Mouse (Mus musculus) CD4-positive, CD25-positive, alpha-beta regulatory T cell, adult 2 months (primary cell): Measurements from ENCODE around the gene Phldb1.
A peak's percentile ranks its signal among the peaks of the same experiment; 100 is the strongest.

Experiments
- DNase-seq: peaks from one replicate; pipeline ENCODE4 v3.0.0-alpha.2; 2012; ENCODE audit warnings: low read depth, low spot score

Gene Phldb1

DNA sequence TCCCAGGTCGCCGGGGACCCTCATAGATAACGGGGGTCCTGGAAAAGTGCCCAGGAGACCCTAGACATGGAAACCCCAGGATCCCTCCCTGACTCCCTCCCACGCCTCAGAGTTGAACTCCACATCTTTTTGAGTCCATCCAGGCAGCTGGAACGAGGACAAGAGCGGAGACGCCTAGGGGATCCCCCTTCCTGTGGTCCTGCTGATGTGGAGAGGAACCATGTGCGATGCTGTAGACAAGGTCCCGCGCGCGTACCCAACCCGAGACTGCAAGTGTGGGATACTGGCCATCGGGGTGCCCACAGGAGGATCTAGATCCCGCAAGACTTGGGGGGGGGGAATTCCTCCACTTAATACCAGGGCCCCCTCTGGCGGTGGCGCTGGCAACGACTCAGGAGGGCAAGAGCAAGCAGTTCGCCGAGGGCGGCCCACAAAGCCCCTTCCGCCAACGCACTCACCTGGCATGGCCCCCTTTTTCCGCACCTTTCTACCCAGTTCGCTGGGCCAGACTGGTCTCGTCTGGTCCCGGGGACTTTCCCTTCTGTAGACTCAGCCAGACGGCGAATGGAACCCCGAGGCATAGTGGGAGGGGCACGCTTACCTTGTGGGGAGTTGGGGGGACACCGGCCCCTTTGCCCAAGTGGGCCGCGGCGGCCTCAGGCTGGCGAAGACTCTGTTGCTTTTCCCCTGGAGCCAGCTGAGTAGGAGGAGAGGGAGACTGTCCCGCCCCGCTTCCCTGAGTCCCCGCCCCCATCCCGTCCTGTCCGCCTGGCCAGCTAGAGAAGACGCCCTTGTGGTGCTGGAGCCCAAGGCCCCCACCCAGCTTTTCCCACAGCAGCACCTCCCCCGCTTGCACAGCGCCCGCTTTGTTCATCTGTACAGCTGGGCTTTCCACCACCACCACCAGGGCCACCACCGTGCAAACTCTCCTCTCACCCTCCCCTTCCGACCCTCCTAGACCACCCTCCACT is at the start of gene Phldb1:
Phldb1 (minus strand) TSS at position 675 of the 971 bp plus-strand sequence.
- peak; percentile 83 for DNase-seq

DNA sequence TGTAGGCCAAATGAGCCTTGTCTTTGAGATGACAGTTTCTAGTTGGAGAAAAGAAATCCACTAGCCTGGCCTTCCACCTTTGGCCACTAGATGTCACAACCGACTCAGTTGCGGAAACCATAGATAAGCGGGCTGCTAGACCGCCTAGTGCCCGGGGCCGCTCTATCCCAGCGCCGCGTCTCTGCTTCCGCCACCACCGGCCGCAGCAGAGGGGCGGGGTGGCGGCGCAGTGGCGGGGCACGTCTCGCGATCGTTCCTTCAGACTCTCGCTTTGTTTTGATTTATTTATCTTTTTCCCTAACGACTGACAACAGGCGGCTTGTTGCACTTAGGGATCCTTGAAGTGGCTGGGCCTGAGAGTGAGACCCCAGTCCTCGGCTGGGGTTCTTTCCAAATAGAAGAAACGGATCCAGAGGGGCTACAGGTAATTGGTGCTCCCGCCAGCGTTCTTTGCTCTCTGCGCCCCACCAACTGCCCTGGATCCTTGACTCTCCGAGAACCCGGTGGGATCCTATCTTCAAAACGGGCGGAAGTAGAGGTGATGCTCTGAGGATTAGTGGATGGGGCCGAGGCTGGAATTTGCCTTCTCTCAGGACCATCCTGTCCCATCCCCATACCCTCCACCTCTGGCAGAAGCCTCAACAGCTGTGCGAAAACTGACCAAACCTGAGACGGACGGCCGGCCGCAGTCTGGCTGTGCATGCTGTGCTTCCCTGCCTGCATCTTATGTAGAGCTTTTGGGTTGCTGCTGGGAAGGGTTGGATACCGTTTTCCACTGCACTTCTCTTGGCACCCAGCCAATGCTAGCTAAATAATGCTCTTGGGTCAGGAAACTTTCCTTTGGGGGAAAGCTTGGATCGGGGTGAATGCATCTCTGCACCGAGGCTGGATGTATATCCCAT is 38.0 kb upstream of the Phldb1 start:
- peak; percentile 97 for DNase-seq

DNA sequence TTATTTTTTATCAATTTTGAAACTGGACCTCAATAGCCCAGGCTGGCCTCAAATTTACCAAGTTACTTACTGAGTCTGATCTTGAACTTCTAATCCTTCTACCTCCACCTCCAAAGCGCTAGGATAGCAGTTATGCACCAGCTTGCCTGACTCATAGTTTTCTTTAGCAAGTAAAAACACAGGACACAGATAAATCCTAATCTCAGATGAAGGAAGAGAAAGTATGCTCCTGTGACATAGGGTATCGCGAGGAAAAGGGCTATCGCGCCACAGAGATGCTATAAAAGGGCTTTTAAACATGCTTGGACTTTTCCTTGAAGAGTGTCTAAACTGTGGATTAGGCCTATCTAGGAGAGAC is 37.4 kb upstream of the Phldb1 start:
- DNase-seq = no peak

DNA sequence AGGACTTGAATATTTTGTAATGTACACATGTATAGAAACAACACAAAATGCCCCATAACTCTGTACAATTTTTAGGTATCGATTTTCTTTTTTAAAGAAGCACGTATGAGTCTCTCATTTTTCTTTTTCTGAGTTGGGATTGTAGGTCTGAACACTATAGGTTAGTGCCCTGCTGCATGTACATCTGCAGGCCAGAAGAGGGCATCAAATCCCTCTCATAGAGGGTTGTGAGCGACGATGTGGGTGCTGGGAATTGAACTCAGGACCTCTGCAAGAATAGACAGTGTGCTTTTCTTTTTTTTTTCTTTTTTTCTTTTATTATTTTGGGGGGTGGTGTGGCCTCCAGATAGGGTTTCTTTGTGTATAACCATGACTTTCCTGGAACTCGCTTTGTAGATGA is 36.4 kb upstream of the Phldb1 start:
- peak; percentile 36 for DNase-seq

DNA sequence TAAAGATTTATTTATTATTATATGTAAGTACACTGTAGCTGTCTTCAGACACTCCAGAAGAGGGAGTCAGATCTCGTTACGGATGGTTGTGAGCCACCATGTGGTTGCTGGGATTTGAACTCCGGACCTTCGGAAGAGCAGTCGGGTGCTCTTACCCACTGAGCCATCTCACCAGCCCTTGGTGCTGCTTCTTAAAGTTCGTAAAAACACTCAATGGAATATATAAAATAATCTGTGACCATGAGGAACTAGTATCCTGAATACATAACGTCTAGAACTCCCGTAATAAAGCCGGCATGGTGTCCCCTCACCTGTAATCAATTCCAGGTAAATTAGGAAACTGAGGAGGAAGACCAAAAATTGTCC is 33.0 kb upstream of the Phldb1 start:
- DNase-seq = peak; percentile 16

DNA sequence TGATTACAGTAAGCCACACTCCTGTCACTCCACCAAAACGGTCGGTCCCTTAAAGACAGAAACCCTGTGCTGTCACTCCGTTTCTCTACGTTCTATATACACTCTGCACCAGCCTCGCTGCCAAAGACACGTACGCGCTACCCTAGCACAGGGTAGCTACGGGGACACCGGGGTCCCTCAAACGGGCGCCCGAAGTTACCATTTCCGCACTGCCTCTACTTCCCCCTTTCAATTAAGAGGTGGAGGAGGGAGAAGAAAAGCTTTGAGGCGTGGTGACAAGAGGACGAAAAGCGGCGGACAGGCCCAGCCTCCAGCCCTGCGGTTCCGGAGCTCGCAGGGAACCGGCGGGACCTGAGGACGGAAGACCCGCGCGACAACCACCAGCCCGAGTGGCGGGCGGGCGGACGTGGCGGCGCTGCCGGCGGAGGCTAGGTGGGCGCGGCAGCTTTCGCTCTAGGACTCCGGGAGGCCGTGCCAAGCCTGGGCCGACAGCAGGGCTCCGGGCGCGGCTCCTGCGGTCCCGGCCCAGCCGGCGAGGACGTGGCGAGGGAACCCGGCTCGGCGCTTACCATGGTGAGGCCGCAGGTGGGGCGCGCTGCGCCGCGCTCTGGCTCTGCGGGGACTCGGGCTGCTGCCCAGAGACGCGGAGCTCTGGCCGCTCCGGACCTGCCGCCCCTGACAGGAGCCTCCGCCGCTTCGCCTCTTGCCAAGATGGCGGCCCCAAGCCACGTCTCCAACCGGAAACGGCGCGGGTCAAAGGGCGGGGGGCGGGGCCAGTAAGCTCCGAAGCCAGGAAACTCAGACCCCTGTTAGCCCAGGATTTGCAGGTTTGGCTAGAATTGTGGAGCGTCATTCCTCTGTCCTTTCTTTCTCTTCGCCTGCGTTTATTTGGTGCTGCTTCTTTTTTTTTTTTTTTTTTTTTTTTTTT is 32.4 kb upstream of the Phldb1 start, which contains the start of the genes Arcn1 and Ift46:
Arcn1 (minus strand) TSS at position 745 of the 928 bp plus-strand sequence.
Ift46 (plus strand) TSS at position 808 of the 928 bp plus-strand sequence.
- DNase-seq = peak; percentile 94

DNA sequence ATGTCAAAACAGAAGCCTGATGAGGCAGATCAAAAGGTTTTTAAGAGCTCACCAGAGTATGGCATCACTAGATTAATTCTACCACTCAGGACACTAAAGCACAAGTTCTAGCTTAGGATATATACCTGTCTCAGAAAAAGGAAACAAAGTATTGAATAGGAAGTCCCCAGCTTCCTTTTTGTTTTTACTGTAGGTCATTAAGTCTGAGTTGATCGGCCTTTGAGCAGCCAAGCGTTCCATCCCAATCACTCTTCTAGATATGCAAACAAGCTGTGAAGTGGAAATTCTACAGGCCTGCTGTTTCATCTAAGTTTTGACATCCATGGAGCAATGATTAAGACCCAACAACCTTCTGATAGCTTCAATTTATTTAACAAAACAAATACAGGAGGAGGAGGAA is 25.9 kb upstream of the Phldb1 start:
- DNase-seq = no peak

DNA sequence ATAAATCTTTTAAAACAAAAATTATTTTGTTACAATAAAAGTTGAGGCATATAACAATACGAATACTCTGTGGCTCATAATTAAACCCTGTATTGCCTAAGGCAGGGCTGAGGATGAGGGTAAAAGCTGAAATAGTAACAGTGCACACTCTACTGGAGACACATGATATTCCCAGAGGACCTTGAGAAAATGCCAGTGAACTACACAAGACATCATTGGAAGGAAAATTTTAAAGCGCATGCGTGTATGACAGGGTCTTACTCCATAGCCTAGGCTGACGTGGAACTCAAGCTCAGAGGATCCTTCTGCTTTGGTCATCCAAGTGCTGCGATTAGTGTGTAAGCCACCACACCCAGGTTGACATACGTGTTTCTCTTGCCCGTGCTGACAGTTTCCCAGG is 13.5 kb upstream of the Phldb1 start:
- DNase-seq = no peak

DNA sequence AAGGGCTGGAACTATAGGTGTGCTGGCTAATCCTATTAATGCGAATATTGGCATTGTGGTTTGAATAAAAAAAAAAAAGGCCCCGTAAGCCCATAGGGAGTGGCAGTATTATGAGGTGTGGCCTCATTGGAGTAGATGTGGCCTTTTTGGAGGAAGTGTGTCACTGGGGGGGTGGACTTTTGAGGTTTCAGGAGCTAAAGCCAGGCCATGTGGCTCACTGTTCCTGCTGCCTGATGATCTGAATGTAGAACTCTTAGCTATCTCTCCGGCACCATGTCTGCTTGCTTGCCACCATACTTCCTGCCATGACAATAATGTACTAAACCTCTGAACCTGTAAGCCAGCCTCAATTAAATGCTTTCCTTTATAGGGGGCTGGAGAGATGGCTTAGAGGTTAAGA is 12.3 kb upstream of the Phldb1 start:
- no peak for DNase-seq

DNA sequence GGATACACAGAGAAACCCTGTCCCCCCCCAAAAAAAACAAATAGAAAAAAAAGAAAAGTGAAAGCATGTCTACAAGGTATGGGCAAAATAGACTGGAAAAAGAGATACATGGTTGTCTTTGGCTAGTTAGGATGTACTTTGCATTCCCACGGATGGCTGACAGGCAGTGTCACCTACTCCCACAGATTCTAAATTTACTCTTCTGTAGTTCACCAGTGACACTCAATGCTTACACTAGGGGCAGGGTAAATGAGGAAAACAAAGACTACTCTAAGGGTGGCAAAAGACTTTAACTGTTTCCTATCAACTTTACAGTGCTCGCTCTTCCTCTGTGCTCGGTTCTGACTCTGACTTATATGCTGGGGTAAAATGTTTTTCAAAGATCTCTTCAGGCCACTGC is 11.7 kb upstream of the Phldb1 start:
- no peak for DNase-seq

DNA sequence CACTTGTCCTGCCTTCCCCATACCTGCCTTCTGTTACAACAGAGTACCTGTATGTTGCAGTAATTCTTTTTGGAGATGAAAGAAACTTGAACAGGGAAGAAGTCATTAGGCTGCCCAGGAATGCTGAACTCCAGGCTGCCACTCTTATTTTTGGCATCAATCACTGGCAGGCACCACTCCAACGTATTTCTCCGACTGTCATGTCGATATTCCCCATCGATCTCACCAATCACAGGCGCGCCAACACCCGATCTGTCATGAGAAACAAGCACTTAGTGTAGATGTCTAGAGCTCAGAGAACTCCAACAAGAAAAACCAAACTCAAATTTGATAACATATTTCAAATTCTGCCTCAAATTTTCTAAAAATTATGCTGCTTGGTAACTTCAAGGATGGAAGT is 10.4 kb upstream of the Phldb1 start:
- no peak for DNase-seq

DNA sequence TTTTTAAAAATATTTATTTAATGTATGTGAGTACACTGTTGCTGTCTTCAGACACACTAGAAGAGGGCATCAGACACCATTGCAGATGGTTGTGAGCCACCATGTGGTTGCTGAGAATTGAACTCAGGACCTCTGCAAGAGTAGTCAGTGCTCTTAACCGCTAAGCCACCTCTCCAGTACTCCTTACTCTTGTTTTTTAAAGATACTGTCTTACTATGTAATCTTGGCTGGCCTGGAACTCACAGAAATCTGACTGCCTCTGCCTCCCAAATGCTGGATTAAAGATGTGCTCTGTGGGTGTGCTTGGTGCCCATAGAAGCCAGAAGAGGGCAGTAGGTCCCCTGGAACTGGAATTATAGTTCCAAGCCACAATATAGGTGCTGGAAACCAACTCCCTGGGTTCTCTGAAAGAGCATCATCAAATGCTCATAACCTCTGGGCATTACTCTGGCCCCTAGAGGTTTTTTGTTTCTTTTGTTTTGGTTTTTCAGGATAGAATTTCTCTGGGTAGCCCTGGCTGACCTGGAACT is 5.7 kb upstream of the Phldb1 start:
- DNase-seq = peak; percentile 34

DNA sequence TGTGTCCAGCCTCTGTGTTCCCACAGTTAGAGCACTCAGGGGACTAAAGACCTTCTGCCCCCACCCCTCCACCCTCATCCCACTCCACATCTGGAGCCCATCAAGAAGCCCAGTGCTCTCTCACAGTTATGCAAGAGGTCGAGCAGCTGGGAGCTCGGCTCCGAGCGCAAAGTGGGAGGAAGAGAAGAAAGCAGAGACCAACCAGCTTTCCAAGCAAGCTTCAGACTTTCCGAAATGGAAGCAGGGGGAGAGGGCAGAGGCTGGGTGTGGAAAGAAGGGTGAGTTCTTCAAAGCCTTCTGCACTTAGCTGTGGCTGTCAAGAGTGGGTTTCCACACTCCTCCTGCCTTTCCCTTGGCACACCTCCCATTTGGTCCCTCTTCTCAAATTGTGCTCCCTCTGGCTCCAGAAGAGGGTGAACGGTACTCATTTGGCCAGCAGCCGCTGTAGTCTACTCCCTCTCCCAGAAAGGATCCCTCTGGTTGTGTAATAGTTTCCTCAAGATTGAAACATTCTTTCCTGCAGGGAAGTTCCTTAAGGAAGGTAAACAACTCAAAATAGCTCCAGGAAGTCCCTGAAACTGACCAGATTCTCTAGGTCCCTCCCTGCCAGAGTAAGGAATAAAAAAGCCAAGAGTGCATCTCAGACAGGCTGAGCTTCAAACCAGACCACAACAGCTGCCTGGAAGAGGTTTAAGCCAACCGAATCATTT is 2.4 kb upstream of the Phldb1 start:
- no peak for DNase-seq

DNA sequence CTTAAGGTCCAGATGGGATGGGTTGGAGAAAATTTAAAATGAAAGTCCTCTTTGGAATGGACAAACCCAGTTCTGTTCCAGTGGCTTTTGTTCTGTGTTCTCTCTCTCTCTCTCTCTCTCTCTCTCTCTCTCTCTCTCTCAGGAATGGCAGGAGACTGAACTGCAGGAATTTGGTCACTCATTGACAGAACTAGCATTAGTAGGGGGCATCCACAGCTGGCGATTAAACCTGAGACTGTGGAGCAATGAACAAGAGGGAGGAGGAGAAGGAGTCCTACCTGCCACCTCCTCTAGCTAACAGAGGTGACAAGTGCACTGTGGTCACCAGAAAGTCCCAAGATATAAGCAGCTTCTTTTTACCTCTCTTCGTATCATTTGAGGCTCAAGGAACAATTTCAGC is 1.3 kb upstream of the Phldb1 start:
- DNase-seq = no peak

DNA sequence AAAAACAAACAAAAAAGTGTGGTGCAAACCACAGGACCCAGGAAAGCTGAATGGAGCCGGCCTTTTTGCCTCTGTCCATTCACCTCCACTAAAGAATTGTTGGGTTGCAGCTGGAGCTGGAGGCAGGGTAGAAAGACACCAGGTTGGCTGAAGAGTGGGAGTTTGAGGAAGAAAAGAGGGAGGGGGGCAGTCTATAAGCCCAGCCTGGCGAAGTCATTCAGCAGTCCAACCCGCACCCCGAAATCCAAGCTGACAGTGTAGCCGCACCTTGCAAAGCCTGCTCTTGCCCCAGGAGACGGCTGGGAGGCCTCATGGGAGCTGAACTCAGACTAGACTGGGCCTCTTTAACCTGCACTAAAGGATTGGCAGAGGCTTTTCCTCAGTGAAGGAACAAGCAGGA is 888 bp upstream of the Phldb1 start:
- DNase-seq = no peak

DNA sequence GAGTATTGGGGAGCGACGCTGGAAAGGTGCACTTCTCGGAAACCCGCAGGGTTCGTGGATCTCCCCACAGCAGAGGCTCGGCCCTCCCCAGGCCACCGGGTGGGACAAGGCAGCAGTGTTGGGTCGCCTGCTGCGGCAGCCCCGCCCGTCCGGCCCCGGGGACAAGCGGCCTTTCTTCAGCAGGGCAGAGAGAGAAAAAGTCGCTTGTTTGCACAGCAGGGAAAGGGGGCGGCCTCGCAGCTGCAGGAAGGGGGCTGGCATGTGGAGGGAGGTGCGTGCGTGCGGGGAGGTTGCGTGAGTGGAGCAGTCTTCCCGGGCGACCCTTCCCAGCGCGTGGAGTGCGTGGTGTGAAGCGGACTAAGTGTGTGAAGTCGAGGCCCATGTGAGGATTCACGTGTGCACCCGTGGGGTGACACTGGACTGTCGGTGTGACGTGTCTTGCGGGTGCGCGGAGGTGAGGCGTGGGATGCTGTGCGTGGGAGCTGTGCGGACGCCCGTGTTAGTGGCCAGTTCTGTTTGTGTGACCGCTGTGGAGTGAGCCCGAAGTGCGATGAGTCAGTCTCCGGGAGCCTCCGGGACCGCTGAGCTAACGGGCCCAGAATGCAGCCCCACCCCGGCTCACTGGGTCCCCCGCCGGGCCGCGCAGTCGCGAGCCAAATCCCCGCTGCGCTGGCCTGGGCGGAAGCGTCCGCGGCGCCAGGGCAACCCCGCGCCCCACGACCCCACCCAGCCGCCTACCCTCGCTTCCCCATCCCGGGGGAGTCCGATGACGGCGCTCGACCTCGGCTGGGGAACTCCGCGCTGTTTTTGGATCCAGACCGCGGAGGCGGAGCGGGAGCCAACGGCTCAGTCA is 1.1 kb downstream of the Phldb1 start:
- peak; percentile 66 for DNase-seq

DNA sequence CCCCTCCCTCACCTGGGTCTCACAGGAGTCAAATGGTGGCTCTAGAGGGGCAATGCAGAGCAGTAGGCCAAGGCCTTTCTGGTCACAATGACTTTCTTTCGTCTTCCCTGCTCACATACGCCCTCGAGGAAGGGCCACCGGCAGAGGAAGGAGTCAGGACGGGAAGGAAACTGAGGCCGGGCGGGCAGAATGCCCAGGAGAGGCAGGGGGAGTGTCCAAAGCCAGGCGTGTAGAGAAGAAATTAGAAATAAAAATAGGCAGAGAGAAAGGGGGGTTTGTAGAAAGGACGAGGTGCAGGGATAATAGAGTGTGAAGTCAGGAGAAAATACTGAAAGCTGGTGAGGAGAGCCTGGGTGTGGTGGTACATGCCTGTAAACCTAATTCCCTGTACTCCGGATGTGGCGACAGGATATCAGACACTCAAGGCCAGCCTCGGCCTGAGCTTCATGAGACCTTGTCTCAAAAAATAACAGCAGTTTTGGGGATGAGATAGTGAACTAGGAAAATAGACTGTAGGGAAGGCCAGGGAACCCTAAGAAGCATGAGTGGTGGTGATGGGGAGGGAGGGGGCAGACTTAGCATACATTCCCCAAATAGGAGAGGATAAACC is 2.0 kb downstream of the Phldb1 start:
- DNase-seq = no peak

DNA sequence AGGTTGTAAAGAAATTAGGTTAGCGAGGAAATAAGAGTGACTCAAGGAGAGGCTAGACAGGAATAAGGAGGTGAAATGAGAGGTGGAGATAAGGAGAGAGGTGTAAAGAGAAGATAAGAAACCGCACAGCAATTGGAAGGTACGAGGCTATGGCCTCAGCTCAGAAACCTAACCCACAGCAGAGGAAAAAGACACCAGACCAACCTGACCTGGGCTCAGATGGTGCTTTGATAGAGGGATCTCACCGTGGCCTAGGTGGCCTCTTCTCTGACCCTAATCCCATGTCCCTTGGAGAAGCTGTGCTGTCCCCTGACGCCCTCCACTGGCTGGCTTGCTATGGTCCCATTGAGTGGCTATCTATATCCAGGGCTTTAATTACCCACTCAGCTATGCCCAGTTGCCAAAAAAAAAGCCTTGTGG is 2.9 kb downstream of the Phldb1 start:
- DNase-seq = no peak

DNA sequence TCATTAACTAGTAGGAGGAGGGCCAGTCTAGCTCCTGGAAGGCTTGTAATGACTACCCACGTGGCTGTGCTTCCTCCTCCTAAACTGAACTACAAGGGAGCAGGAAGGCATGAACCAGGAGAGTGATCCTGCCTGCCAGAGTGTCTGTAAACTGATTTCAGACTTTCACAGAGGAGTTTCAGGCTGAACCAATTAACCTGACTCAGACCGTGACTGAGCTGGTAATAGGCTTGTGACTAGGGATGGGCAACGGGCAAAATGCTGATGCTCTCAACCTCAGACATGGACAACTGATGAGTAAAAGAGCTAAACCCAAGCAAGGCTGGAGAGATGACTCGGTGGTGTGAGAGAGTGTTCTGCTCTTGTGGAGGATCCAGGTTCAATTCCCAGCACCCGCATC is 7.6 kb downstream of the Phldb1 start:
- no peak for DNase-seq
